Mouse (Mus musculus) induced T-regulatory cell, adult 2 months (primary cell): ENCODE results near the gene Tssk6.

Experiments used
- DNase-seq: peaks from one replicate; pipeline ENCODE4 v3.0.0-alpha.2; 2012; ENCODE audit warnings: low read depth

Tssk6 gene

DNA sequence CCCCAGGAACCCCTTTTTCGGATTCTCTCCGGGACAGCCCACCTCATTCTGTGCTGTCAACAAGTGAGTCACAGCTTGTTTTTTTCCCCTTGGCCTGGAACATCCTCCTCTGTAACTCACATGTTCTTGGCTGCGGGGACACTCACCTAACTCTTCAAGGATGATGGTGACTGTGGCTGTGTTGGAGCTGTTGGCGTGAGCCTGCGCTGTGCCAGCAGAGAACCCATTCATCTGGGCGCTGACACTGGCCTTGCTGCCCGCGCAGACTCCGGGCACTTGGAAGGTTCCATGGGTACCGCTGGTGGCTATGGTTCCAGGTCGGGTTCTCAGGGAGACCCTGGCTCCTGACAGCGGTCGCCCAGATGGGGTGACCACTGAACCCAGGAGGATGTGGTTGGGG, 17.8 kb upstream of the Tssk6 start:
- no peak for DNase-seq

DNA sequence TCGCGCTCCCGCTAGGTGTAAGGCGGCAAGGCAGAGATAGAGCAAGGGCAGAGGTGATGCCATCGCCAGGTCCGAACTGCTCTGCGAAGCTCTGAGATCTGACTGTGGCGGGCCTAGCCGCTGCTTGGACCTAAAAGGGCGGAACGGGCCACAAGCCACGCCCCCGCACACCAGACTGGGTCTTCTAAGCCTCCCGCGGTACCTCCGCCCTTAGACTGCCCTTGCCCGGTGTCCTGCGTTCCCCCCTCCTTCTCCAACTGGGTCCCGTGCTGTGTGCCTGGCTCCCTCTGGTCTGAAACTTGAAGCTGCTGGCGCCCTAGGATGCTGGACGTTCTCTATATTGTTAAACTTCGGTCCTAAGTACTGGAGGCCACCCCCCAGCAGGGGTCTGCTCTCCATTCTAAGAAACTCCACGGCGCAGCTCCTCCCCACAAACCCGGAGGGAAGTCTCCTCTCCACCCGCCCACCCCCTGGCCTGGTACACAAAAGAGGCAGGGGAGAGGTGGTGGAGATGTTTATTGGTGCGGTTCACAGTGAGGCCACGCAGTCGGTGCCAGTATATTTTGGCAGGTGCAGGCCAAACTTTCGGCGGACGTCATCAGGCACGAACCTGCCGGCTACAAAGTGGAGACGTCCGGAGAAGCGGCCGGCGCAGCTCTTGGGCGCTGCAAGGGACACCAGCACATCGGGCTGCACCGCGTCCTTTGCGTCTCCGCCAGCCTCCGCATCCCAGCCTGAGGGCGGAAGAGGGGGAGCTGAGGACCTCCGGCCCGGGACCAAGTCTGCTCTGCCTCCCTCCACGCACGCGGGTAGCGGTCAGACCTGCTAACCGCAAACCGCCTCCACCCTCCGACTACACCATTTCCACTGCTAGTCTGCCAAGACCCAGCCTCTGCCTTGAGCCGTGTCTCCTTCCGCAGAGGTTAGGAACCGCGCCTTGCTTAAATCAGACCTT, 14.4 kb upstream of the Tssk6 start, which contains the start of gene Cilp2:
Gene Cilp2 (minus strand): TSS at position 399 of the 955 bp plus-strand sequence.
- DNase-seq = peak; percentile 65

DNA sequence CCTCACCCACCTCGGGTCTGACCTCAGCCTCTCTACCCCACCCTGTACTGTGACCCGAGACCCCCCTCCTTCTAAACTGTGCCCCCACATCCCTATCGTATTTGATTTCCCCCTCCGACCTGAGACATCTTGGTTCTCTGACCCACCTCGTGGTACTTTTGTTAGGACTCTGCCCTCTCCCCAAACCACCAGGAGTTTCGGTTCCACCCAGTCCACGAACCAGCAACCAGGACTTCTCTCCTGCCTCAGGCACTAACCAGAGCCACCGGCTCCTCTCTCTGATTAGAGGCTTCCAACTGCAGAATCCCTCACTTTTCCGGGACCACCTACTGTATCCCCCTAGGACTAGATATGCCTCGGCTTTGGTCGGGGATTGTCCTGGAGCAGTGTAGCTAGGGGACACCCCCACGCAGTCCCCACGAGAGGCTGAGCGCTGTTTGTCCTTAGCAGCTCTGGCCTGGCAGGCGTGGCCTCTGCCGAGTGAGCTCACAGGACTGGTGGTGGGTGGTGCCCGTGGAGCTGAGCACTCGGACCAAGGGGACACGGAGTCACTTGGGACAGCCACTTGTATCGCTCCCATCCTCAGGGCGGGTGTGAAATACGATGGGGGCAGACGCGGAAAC, 13.6 kb upstream of the Tssk6 start:
- DNase-seq = peak; percentile 40

DNA sequence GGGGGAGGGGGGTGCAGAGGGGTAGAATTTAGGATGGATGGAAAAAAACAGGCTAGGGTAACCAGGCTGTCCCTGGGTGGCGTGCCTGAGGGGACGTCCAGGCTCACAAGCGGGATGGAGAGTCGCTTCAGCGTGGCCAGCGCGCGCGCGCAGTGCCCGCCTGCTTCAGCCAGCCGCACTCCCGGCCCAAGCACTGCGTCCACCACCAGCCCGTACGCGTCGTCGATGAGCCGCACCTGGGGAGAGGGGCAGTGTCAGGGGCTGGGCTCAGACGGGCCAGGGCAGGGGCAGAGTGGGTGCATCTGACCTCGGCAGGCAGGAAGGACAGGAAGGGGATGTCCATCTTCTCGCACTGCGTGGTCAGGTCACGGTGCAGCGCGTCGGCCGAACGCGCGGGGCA, 13.1 kb upstream of the Tssk6 start:
- DNase-seq = no peak

DNA sequence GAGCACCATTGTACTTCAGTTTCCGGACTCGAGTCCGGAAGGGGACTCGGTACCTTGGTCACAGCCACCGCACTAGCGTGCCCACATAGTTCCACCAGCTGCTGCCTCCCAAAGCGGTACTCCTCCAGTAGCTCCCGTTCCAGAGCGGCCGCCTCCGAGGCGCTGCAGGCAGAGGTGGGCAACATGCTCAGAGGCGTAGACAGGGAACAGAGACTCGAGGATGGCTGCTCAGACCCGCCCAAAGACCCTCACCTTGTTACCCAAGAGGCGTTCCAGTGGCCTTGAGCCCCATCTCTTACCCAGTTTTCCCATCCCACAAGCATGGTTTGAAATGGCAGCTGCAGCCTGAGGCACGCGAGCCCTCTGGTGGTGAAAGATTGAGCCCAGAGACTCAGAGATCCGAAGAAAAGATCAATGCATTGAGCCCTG, 11.2 kb upstream of the Tssk6 start:
- peak; percentile 60 for DNase-seq

DNA sequence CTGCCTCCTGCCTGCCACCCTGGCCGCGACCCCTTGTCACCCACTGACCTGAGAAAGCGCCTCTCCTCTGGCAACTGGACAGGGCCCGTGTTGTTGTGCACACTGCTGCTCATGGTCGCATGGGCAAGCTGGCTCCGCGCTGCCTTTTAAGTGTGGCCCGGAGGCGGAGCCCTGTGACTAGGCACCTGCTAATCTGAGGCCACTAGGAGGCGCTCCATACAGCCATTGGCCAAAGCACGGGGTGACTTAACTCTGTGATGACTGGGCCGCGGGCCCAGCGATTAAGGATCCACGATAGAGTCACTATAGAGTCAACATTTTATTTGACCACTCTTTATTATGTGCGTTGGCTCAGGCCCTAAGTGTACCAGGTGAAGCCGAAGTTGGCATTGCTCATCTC, 8.1 kb upstream of the Tssk6 start:
- DNase-seq = peak; percentile 76

DNA sequence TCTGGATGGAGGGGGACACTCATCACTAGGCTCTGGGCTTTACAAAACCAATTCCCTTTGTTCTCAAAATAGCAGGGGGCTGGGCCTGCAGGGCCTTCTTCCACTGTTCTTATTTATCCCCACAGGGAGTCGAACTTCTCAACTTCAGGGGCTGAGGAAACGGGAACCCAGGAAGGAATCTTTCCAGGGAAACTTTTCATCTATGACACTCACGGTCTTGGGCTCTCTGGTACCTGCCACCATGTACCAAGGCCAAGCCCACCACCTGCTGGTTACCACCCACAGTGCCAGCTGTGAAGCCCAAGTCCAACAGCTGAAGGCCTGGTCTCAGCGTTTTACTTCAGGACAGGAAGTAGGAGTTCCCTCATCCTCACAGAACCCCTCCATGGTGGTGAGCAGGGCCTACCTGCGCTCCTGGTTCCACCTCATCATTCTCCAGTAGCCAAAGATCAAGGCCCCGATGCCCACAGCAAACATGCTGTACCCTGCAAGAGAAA, 7.1 kb upstream of the Tssk6 start:
- DNase-seq = no peak

DNA sequence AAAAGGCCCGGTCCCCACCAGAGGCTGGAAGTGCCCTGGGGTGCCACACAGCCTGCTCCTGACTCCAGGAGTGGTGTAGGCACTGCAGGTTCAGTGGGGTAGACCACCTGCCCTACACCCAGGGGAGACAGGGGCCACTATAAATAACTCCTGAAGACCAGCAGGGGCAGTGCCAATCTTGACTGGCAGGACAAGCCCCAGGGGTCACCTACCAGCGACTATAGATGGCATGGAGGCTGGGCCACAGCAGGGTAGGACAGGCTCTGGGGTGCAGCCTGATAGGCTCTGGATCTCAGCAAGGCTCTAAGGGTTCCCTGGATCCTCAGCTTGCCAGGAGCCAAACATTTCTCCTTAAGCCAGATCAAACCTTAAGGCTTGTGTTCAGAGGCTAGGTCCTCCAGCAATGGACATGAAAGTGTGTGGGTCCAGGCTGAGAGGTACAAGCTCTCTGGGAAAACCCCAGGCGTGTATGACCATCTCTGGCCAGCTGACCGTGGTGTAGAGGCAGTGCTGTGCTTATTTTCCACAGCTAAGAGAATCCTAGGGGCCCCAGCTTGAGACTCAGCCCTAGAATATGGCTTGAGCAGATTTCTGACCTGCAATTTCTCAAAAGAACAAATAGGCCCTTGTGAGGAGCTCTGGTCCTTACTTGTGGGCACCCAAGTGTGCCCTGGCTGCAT, 6.1 kb upstream of the Tssk6 start:
- no peak for DNase-seq

DNA sequence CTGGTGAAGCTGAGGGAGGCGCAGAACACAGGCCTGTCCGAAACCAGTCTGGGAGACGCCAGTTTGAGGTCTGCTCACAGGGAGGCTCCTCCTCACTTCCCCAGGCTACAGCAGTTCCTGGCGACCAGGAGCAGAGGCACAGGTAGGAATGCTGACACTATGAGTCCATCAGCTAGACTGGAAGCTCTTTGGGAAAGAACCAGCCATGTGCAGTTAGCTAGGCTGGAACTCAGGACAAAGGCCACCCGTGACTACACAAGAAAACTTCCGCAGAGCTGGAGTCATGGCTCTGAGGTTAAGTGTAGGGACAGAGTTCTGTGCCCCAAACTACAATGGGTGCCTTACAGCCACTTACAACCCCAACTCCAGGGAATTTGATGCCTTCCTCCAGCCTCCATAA, 4.1 kb upstream of the Tssk6 start:
- DNase-seq = no peak

DNA sequence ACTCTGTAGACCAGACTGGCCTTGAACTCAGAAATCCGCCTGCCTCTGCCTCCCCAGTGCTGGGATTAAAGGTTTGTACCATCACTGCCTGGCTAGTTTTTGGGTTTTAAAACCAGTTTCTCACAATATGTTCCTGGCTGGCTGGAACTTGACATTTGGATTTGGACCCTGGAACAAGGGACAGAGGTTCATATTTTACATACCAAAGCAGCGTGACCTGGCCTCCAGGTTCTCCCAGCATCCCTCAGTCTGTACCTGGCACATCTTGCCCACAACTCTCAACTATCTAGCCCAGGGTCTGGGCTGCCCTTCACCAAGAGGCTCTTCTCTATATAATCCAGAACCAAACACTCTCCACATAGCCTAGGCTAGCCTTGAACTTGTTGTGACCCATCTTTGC, 2.1 kb upstream of the Tssk6 start:
- DNase-seq = no peak

DNA sequence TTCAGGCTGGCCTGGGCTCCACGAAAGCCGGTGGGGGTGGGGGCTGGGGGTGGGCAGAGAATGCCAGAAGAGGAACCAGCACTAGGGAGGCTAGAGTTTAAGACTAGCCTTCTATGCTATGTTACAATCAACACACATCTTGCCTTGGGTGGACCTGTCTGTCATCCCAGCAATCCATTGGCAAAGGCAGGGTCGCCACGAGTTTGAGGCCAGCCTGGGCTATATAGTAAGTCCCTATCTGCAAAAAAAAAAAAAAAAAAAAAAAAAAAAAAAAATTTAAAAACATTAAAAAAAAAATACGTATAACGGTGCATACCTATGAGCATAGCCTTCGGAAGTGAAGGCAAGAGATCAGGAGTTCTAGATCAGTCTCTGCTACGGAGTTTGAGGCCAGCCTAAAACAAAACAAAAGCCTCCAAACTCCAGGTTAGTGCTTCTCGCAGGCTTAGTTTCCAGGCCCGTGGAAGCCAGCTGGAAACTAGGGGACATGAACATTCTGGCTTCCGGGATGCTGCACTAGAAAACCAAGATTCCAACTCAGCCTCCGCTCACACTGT, 1.0 kb upstream of the Tssk6 start:
- DNase-seq = no peak

DNA sequence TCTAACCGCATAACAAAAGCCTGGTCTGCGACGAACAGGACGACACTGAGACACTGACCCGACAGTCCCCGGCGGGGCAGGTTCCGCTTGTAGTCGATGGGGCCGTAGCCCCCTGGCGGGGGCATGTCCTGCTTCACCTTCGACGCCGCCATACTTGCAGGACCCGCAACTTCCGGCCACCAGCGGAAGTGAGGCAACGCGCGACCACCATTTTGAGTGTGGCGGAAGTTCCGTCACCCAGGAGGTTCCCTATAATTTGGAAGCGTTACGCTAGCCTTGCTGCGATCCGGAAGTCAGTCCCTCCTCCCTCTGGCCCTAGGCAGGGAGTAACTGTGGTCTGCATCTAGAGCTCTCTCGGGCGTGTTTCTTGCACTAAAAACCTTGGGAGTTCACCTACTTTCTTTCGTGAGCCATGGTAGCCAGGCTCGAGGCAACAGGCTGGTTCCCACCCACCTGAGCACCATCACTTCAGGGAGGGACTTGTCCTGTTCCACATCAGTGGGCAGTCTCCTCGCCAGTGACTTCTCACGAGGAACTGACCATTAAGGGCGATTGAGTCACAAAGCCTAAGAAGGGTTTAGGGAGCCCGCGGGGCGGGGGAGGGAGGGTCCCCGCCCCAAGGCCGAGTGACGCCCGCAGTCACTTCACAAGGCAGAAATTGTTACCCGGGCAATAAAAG, 361 bp upstream of the Tssk6 start:
- peak; percentile 98 for DNase-seq

DNA sequence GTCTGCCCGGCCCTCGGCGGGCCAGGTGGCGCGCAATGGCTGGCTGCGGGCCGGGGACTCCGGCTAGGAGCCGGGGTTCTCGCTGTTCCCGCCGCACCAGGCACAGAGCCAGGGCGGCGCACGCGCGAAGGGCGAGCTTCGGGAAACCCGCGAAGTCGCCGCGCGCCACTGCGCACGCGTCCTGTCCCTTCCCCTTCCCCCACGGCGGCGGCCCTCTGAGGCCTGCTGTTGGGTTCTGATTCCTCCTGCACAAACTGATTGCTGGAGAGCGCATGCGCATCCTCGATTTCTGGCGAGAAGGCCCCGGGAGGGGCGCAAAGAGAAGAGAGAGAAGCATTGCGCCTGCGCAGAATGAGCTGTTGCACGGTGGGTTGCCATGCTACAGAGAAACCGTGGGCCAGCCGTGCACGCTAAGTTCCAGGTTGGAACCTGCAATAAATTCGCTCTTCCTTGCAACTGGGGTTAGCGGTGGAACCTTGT, 1.1 kb downstream of the Tssk6 start:
- peak; percentile 99 for DNase-seq

DNA sequence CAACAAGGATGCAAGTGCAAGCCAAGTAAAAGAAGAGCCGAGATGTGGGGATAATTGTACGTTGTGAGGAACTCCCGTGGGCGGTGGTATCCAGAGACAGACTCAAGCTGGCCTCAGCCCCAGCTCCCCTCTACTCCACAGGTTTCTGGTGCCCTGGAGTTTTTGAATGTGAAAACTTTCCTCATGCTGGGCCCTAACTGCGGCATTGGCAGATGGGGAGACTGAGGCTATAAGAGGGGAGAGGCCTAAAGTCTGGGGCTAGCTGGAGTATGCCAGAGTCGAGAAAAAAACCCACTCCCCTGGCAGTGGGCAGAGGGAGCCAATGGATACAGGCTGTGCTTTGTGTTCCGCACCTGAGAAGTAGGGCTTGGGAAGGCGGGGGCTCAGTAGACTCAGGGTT, 2.1 kb downstream of the Tssk6 start:
- DNase-seq = no peak

DNA sequence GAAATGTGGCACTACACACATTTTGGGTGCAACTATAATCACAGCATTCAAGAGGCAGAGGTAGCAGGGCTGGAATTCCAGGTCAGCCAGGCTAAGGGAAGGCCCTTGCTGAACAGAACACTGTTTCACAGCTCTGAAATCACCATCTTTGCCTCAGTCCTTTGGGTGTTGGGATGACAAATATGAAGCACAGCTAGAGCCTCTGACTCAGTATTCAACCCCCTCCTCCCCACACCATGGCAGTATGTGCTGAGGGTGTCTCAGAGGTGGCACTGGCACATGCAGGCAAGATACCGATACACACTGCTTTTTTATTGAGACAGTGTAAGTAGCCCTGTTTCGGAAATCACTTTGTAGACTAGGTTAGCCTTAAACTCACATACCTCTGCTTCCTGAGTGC, 4.3 kb downstream of the Tssk6 start:
- no peak for DNase-seq

DNA sequence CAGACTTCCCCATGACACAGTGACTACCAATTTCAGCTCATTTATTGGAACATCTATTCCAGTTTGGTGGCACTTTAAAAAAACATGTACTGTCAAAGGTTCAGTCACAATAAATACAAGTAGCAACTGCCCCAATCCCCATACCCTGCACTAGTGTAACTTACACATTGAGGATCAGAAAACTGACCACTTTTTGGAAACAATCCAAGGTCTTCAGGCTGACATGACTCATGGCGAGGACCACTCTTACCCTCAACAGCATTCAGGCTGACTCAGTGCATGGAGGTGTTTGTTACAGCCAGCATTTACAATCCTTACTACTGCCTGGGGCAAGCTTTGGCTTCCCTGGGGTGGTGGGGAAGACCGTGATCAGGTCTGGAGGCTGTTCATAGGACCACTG, 5.1 kb downstream of the Tssk6 start:
- no peak for DNase-seq

DNA sequence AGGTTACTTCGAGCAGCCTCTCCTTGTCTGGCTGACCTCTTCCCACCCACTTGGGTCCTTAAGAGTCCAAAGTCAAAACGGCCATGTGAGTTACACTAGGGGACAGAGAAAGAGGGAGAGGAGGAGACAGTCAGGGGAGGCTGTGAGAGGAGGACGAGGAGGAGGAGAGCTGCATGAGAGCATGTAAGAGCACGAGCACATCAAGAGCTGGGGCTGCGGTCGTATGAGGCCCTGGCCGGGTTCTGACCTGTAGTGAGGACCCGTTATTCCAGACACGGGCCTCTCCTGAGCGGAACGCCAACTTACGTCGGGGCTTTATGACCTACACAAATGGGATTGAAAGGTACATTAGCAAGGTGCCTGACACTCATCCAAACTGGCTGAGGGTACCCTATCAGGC, 9.9 kb downstream of the Tssk6 start:
- no peak for DNase-seq

DNA sequence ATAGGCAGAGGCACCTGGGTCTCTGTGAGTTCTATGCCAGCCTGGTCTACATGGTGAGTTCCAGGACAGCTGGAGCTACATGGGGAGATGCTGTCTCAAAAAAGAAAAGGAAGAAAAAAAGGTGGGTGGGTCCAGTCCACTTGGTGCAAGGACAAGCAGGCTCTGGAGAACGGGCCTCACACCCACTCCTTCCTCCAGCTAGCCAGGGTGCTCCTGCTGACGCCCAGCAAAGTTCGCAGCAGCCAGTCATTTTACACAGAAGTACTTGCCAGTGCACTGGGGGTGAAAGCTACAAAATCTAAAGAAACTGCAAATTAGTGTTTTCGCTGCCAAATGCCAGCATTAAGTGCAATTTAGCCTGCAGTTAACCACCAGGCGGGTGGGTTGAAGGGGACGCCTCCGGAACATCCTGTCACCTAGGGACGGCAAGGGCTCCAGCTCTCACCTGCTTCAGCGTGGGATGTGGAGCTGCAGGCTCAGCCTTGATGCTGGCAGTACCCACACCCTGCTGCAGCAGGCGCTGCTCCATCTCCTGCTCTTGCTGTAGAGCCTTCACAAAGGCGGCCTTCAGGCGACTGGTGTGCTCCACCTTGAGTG, 10.6 kb downstream of the Tssk6 start:
- no peak for DNase-seq

DNA sequence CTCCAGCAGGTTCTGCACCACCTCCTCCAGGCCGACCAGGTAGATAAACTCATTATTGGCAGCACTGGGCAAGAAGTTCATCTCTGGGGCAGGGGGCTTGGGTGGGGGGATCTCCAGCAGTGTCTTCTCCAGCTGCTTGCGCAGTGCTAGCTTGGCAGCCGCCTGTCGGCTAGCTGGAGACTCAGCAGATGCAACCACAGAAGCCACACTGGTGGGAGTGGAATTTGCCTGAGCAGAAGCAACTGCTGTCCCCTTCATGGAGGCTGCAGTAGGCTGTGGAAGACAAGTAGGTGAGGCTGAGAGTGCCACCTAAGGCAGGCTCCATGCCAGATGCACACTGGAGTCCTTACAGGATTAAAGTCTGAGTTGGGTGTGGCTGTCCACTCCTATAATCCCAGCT, 12.5 kb downstream of the Tssk6 start:
- DNase-seq = no peak

DNA sequence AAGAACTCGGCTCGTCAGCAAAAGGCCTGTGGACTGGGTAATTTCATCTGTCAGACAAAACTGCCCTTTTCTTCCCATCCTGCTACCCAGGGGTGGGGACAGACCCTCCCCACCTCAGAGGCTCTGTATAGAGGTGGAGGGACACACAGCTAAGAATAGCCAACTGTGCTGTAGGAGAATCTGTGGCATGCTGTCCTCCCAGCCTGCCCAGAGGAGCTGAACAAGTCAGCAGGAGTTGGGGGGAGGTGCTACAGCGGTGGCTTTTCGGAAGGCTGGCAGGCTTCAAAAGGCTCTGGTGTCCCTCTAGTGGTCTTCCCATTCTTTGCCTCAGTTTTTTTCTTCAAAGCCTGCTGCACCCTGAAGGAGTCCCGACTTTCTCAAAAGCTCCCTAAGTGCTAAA, 13.8 kb downstream of the Tssk6 start:
- no peak for DNase-seq

DNA sequence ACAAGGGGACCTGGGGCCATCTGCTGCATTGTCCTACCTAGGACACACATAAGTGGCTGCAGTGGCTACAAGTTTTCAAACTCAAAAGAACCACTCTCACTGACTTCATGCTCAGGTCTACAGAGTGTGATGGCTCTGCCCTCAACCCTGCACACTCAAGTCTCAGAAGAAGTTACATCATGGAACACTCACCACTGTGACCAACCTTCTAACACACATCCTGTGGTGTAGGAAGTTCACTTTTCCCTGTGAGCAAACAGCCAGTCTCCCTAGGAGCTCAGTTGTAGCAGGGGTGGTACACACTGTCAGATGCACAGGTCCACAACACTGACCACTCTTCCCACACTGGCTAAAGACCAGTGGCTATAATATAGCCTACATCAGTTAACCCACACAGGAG, 16.5 kb downstream of the Tssk6 start:
- DNase-seq = peak; percentile 72
